Mouse (Mus musculus): ENCODE measurements around the gene Zfp655. TPM values are rescaled to one million over a fixed set of nuclear protein-coding genes. Genes with fewer than 3 reads are reported as not detected.
"Not testable (repeated sequence)": the region's sequence is repeated elsewhere in the genome, so short reads cannot be mapped to it uniquely, and the experiment has no call there.

Zfp655 gene
- polyA plus RNA-seq, 1 experiment from 2014 or later: 43.4 TPM

- peaks cover 41% of the 10 kb centered on the region for H3K36me3 ChIP-seq
Measured at GRCm38 (mm10) chr5:145207385-145207784, 24.1 kb upstream of the Zfp655 start.

DNA sequence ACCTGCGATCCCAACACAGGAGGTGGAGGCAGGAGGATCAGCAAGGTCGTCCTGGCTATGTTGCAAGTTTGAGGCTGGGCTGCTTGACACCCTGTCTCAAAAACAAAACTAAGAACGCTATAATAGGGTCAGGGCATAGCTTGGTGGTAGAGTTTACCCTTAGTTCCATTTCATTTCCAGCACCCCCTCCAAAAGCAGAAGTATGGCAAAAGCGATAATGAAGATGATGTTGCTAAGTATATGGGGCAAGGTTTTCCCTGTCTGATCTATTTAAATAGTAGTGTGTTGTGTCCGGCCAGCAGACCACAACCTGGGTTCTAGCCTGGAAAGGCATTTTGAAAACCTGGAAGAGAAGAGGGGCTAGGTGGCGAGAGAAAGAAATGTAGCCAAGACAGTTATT, 23.6 kb upstream of the Zfp655 start:
- Histone ChIP-seq H3K4me3 (no peak overlapping the region), H3K4me2 (replicated peaks) (no peak overlapping the region), H3K9me3 (no peaks in the 10 kb centered on the region), H3K36me3 (peaks cover 47% of the 10 kb centered on the region), H3K27me3 (no peaks in the 10 kb centered on the region), H3K9ac (replicated peaks) (no peak overlapping the region), H3K4me1 (peaks cover 11% of the 10 kb centered on the region), H3K27ac (replicated peaks) (no peak overlapping the region)
- 89% methylated on average over 6 of the region's 6 CpGs for WGBS
- ATAC-seq (ENCODE audit: low FRiP score, low read depth): no peak

More at GRCm38 (mm10) chr5:145207385-145207784, 24.1 kb upstream of the Zfp655 start:
- H3K27ac ChIP-seq (replicated peaks): no peak overlapping the region
- H3K4me1 ChIP-seq: peaks cover 11% of the 10 kb centered on the region
- H3K4me3 ChIP-seq: no peak overlapping the region
- H3K9me3 ChIP-seq: no peaks in the 10 kb centered on the region
- H3K9ac ChIP-seq (replicated peaks): no peak overlapping the region
- ATAC-seq (ENCODE audit: low FRiP score, low read depth): no peak
- no peaks in the 10 kb centered on the region for H3K27me3 ChIP-seq
- WGBS: 96% methylated on average over 6 of the region's 6 CpGs
- no peak overlapping the region for H3K4me2 ChIP-seq (replicated peaks)

DNA sequence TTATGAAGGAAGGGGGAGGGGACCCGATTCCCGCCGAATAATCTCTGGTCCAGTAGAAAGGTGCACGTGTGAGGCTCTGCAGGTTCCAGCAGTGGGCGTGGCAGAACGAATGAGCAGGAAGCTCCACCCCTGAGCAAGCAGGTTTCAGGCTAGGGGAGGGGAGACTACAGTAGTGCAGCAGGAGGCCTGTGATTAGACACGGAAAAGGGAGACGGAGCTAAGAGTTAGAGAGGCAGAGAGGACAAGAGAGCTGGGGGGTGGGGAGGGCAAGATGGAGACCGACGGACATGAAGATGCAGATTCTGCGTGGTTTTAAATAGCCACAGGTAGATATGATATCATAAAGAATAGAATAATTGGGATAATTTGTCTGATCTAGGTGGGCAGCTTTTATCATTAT, 23.1 kb upstream of the Zfp655 start:
- H3K27me3 ChIP-seq; H3K4me3 ChIP-seq; H3K9me3 ChIP-seq; H3K27ac ChIP-seq (replicated peaks); H3K4me2 ChIP-seq (replicated peaks); H3K9ac ChIP-seq (replicated peaks); ATAC-seq (ENCODE audit: low FRiP score, low read depth): not testable (repeated sequence)
- WGBS: 48% methylated on average over 11 of the region's 11 CpGs
- Histone ChIP-seq H3K36me3 (peaks cover 48% of the 10 kb centered on the region), H3K4me1 (peaks cover 11% of the 10 kb centered on the region)

DNA sequence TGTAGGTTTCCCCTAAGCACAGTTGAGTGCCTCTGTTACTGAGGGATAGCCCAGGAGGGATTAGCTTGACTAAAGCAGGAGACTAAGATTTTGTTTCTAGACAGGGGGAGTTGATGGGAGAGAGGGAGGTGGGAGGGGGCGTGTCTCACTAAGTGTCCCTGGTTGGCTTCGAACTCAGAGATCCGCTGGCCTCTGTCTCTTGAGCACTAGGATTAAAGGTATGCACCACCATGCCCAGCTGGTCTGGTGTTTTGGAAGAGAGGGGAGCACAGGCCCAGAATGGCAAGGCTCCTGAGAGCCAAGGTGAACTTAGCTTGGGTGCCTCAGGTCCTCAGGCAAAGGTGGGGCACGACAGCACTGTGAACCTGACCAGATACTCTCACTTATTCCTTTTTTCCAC, 20.2 kb upstream of the Zfp655 start:
- H3K27ac ChIP-seq (replicated peaks): no peak overlapping the region
- H3K9me3 ChIP-seq: no peaks in the 10 kb centered on the region
- no peak overlapping the region for H3K4me2 ChIP-seq (replicated peaks)
- 98% methylated on average over 4 of the region's 4 CpGs for WGBS
- H3K36me3 ChIP-seq: peaks cover 54% of the 10 kb centered on the region
- no peaks in the 10 kb centered on the region for H3K27me3 ChIP-seq
- no peak for ATAC-seq (ENCODE audit: low FRiP score, low read depth)
- H3K9ac ChIP-seq (replicated peaks): no peak overlapping the region
- H3K4me3 ChIP-seq: no peak overlapping the region
- H3K4me1 ChIP-seq: no peaks in the 10 kb centered on the region

- Histone ChIP-seq H3K9ac (replicated peaks) (no peak overlapping the region), H3K4me1 (no peaks in the 10 kb centered on the region), H3K9me3 (no peaks in the 10 kb centered on the region), H3K4me3 (no peak overlapping the region), H3K36me3 (peaks cover 54% of the 10 kb centered on the region), H3K4me2 (replicated peaks) (no peak overlapping the region), H3K27me3 (no peaks in the 10 kb centered on the region), H3K27ac (replicated peaks) (no peak overlapping the region)
- WGBS: 94% methylated on average over 4 of the region's 4 CpGs
- ATAC-seq (ENCODE audit: low FRiP score, low read depth): no peak
Measured at GRCm38 (mm10) chr5:145212216-145212615, 19.3 kb upstream of the Zfp655 start.

- H3K27ac ChIP-seq (replicated peaks): no peak overlapping the region
- no peak overlapping the region for H3K4me2 ChIP-seq (replicated peaks)
- no peaks in the 10 kb centered on the region for H3K27me3 ChIP-seq
- no peak overlapping the region for H3K9ac ChIP-seq (replicated peaks)
- peaks cover 52% of the 10 kb centered on the region for H3K36me3 ChIP-seq
- no peaks in the 10 kb centered on the region for H3K4me1 ChIP-seq
- 90% methylated on average over 3 of the region's 3 CpGs for WGBS
- H3K9me3 ChIP-seq: no peaks in the 10 kb centered on the region
- no peak for ATAC-seq (ENCODE audit: low FRiP score, low read depth)
- no peak overlapping the region for H3K4me3 ChIP-seq
Measured at GRCm38 (mm10) chr5:145213505-145213904, 18.0 kb upstream of the Zfp655 start.

DNA sequence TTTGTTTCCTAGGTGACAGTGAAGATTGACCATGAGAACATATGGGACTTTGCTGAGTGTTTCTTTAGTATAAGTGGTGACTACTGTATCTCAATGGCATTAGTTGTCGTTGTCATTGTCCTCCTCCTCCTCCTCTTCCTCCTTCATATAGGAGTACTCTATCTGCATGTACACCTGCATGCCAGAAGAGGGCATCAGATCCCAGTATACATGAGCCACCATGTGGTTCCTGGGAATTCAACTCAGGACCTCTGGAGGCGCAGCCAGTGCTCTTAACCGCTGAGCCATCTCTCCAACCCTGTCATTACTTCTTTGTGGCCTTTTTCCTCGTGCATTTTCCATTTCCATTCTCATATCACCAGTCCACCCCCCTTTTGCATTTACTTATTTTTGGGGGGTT, 16.8 kb upstream of the Zfp655 start:
- Histone ChIP-seq H3K9me3 (no peaks in the 10 kb centered on the region), H3K9ac (replicated peaks) (no peak overlapping the region), H3K36me3 (peaks cover 53% of the 10 kb centered on the region), H3K27me3 (no peaks in the 10 kb centered on the region), H3K4me2 (replicated peaks) (no peak overlapping the region), H3K27ac (replicated peaks) (no peak overlapping the region), H3K4me1 (no peaks in the 10 kb centered on the region), H3K4me3 (no peak overlapping the region)
- WGBS: 62% methylated on average over 4 of the region's 4 CpGs
- ATAC-seq (ENCODE audit: low FRiP score, low read depth): no peak

DNA sequence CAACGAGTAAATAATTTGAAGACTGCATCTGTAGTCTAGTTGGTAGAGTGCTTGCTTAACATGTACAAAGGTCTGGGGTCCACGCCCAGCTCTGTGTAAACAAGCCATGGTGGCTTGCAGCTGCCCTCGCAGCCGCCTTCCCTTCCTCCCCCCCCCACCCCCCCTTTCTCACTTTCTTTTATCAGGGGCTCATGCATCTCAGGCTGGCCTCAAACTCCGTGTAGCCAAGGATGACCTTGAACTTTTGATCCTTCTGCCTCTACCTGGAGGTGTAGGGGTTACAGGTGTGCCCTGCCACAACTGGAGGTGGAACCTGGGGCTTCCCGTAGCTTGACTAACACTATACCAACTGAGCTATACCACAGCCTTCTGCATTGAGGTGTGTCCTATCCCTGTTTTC, 13.8 kb upstream of the Zfp655 start:
- Histone ChIP-seq H3K4me3 (no peak overlapping the region), H3K4me2 (replicated peaks) (no peak overlapping the region), H3K36me3 (peaks cover 47% of the 10 kb centered on the region), H3K27ac (replicated peaks) (no peak overlapping the region), H3K9me3 (no peaks in the 10 kb centered on the region), H3K27me3 (no peaks in the 10 kb centered on the region), H3K9ac (replicated peaks) (no peak overlapping the region), H3K4me1 (no peaks in the 10 kb centered on the region)
- no peak for ATAC-seq (ENCODE audit: low FRiP score, low read depth)
- 94% methylated on average over 6 of the region's 6 CpGs for WGBS

GRCm38 (mm10) chr5:145218206-145218605, 13.3 kb upstream of the Zfp655 start:
- no peaks in the 10 kb centered on the region for H3K4me1 ChIP-seq
- H3K27ac ChIP-seq (replicated peaks): no peak overlapping the region
- no peak overlapping the region for H3K4me2 ChIP-seq (replicated peaks)
- H3K4me3 ChIP-seq: no peak overlapping the region
- ATAC-seq (ENCODE audit: low FRiP score, low read depth): no peak
- H3K9ac ChIP-seq (replicated peaks): no peak overlapping the region
- no peaks in the 10 kb centered on the region for H3K27me3 ChIP-seq
- H3K36me3 ChIP-seq: peaks cover 45% of the 10 kb centered on the region
- no peaks in the 10 kb centered on the region for H3K9me3 ChIP-seq
- 96% methylated on average over 21 of the region's 21 CpGs for WGBS

GRCm38 (mm10) chr5:145218671-145219070, 12.8 kb upstream of the Zfp655 start:
- Histone ChIP-seq H3K36me3 (peaks cover 45% of the 10 kb centered on the region), H3K9me3 (no peaks in the 10 kb centered on the region), H3K9ac (replicated peaks) (no peak overlapping the region), H3K27ac (replicated peaks) (no peak overlapping the region), H3K4me2 (replicated peaks) (no peak overlapping the region), H3K4me1 (no peaks in the 10 kb centered on the region), H3K27me3 (no peaks in the 10 kb centered on the region), H3K4me3 (no peak overlapping the region)
- 96% methylated on average over 20 of the region's 20 CpGs for WGBS
- no peak for ATAC-seq (ENCODE audit: low FRiP score, low read depth)

DNA sequence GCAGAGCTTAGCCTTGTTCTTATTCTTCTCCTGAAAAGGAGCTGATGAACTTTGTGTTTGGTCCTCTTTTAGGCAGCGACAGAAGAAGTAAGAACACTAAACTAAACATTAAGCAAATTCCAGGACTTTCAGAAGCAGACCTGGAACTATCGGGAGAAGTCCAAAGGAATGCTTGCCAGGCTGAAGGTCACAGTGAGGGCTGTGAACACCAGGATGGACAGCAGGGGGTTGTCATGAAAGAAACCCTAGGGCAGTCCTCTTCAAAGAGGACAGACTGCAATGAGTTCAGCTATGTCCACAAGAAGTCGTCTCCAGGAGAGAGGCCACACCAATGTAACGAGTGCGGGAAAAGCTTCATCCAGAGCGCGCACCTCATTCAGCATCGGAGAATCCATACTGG, 11.5 kb upstream of the Zfp655 start:
- Histone ChIP-seq H3K36me3 (peaks cover 38% of the 10 kb centered on the region), H3K27ac (replicated peaks) (no peak overlapping the region), H3K9ac (replicated peaks) (no peak overlapping the region), H3K4me2 (replicated peaks) (no peak overlapping the region), H3K9me3 (no peaks in the 10 kb centered on the region), H3K4me3 (no peak overlapping the region), H3K4me1 (no peaks in the 10 kb centered on the region), H3K27me3 (no peaks in the 10 kb centered on the region)
- ATAC-seq (ENCODE audit: low FRiP score, low read depth): no peak
- WGBS: 91% methylated on average over 8 of the region's 8 CpGs

DNA sequence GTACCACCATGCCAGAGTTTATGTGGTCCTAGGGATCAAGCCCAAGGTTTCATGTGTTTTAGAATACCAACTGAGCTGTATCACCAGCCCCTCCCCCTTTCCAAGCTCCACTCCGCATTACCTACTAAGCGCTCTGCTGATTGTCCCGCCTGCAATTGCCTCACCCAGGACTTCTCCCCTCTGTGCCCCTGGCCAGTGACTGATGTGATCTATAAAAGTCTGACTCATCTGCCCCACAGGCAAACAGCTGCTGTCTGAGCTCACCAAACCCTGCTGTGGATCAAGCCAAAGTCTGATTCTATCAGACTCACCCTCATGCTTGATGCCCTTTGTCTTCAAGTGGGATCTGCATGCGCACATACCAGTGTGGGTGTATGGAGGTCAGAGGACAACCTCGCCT, 8.7 kb upstream of the Zfp655 start:
- no peaks in the 10 kb centered on the region for H3K9me3 ChIP-seq
- no peak overlapping the region for H3K9ac ChIP-seq (replicated peaks)
- H3K4me3 ChIP-seq: no peak overlapping the region
- no peak for ATAC-seq (ENCODE audit: low FRiP score, low read depth)
- H3K4me2 ChIP-seq (replicated peaks): no peak overlapping the region
- H3K27me3 ChIP-seq: no peaks in the 10 kb centered on the region
- WGBS: 84% methylated on average over 5 of the region's 5 CpGs
- no peaks in the 10 kb centered on the region for H3K4me1 ChIP-seq
- no peak overlapping the region for H3K27ac ChIP-seq (replicated peaks)
- peaks cover 38% of the 10 kb centered on the region for H3K36me3 ChIP-seq

- Histone ChIP-seq H3K27me3 (no peaks in the 10 kb centered on the region), H3K4me3 (no peak overlapping the region), H3K9ac (replicated peaks) (no peak overlapping the region), H3K4me1 (no peaks in the 10 kb centered on the region), H3K9me3 (no peaks in the 10 kb centered on the region), H3K36me3 (peaks cover 36% of the 10 kb centered on the region), H3K27ac (replicated peaks) (no peak overlapping the region), H3K4me2 (replicated peaks) (no peak overlapping the region)
- no peak for ATAC-seq (ENCODE audit: low FRiP score, low read depth)
- WGBS: 86% methylated on average over 12 of the region's 12 CpGs
Measured at GRCm38 (mm10) chr5:145223395-145223794, 8.1 kb upstream of the Zfp655 start.
